Mouse (Mus musculus) cerebellum, adult 2 months (tissue): ENCODE measurements at regions not wholly inside any gene's neighbourhood (a gene's known extent, or its start where the extent isn't known, plus 50 kb on each side); places are given as distances from the start of the nearest gene placed in this dataset.

Experiments
- CTCF ChIP-seq: fragments of 200-500 bp; IDR thresholded peaks from 2 replicates; pipeline ENCODE4 v1.5.1; 2011; ENCODE audit warnings: low read depth, mild to moderate bottlenecking, control low read depth, low read length, moderate library complexity, borderline replicate concordance; ENCODE audit not compliant: insufficient read depth
- POLR2A ChIP-seq: fragments of 200-500 bp; IDR thresholded peaks from 2 replicates; pipeline ENCODE4 v1.6.1; 2011; ENCODE audit warnings: low read length, control low read depth, borderline replicate concordance; ENCODE audit not compliant: insufficient read depth

DNA sequence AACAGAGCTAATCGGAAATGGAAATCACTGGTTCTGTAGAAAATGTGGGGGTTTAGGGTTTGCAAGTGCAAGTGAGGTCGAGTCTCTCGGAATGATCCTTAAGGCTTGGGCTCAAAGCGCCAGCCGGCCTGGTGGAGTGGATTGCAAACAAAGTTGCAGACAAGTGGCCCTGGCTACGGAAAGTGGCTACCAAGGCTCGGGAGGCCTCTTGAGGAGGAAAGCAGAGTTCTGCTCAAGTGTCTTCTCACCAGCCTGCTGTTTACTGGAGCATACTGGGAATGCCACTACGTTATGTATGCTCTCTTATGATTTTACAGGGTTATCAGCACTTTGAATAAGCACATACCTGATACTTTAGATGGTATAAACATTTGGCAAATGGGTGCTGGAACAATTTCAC lies 105.3 kb upstream of the Irx3 start:
- TF ChIP-seq POLR2A (no peak), CTCF (no peak)
